Mouse (Mus musculus): ENCODE results near the gene P2ry2. TPM values are rescaled to one million over a fixed set of nuclear protein-coding genes. Genes with fewer than 3 reads are reported as not detected.

The P2ry2 gene
- polyA plus RNA-seq, 1 experiment from 2014 or later: 3.8 TPM

DNA sequence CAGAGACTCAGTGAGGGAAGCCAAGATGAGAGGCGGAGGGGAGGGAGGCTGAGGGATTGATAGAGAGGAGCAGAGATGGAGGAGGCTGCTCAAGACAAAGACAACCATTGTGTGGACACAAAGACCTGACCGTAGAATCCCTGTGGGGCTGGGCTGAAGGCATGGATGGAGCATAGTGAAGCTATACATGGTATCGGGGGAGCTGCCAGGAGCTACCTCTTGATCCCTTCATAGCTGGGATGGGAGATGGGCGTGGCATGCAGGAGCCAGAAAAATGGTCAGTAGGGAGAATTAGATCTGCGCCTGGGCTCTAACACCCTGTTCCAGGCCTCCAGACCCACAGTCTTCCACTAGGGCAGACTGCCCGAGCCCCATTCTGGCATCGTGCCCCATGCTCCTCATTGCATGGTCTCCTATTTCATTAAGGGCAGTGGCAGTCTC, 4.4 kb upstream of the P2ry2 start:
- H3K27me3 ChIP-seq: peaks cover 15% of the 10 kb centered on the region; the same call in 1 of the 2 replicates
- no peak overlapping the region for H3K4me2 ChIP-seq
- H3K9me3 ChIP-seq: no peaks in the 10 kb centered on the region
- no peaks in the 10 kb centered on the region for H3K36me3 ChIP-seq
- no peak overlapping the region for H3K9ac ChIP-seq
- no peak overlapping the region for H3K27ac ChIP-seq
- WGBS: 58% methylated on average over 7 of the region's 7 CpGs
- no peak overlapping the region for H3K4me3 ChIP-seq
- peaks cover 28% of the 10 kb centered on the region for H3K4me1 ChIP-seq
- ATAC-seq (ENCODE audit: insufficient number of reproducible peaks, low FRiP score, low TSS enrichment, low read depth): peak; percentile 52; the same call in 1 of the 2 replicates

- Histone ChIP-seq H3K27ac (no peak overlapping the region), H3K4me2 (no peak overlapping the region), H3K9ac (no peak overlapping the region), H3K27me3 (peaks cover 34% of the 10 kb centered on the region), H3K4me1 (peaks cover 37% of the 10 kb centered on the region), H3K4me3 (no peak overlapping the region), H3K36me3 (no peaks in the 10 kb centered on the region), H3K9me3 (no peaks in the 10 kb centered on the region)
- WGBS: 61% methylated on average over 1 of the region's 1 CpGs
- ATAC-seq (ENCODE audit: insufficient number of reproducible peaks, low FRiP score, low TSS enrichment, low read depth): no peak
Measured at GRCm38 (mm10) chr7:101014985-101015384, 2.3 kb upstream of the P2ry2 start.

DNA sequence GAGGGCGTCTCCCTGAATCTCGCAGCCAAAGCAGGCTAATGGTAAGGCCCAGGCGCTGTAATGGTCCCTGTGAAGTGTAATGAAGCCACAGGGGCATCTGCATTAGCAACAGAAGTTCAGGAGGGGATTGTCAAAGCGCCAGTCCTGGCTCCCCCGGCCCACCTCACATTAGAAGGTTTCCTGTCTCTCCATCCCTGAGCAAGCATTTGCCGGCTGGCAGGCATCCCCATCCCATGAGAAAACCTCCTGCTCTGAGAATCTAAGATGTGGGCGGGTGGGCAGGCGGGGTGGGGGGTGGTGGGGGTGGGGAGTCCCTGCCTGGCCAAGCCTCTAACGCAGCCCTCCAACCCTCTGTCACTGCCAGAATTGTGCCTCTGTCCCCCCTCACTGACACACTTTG, 1.4 kb upstream of the P2ry2 start:
- Histone ChIP-seq H3K36me3 (no peaks in the 10 kb centered on the region), H3K4me2 (no peak overlapping the region), H3K9me3 (no peaks in the 10 kb centered on the region), H3K4me1 (peaks cover 37% of the 10 kb centered on the region), H3K9ac (no peak overlapping the region), H3K27me3 (peaks cover 38% of the 10 kb centered on the region), H3K4me3 (no peak overlapping the region), H3K27ac (no peak overlapping the region)
- ATAC-seq (ENCODE audit: insufficient number of reproducible peaks, low FRiP score, low TSS enrichment, low read depth): no peak
- 29% methylated on average over 9 of the region's 9 CpGs for WGBS

DNA sequence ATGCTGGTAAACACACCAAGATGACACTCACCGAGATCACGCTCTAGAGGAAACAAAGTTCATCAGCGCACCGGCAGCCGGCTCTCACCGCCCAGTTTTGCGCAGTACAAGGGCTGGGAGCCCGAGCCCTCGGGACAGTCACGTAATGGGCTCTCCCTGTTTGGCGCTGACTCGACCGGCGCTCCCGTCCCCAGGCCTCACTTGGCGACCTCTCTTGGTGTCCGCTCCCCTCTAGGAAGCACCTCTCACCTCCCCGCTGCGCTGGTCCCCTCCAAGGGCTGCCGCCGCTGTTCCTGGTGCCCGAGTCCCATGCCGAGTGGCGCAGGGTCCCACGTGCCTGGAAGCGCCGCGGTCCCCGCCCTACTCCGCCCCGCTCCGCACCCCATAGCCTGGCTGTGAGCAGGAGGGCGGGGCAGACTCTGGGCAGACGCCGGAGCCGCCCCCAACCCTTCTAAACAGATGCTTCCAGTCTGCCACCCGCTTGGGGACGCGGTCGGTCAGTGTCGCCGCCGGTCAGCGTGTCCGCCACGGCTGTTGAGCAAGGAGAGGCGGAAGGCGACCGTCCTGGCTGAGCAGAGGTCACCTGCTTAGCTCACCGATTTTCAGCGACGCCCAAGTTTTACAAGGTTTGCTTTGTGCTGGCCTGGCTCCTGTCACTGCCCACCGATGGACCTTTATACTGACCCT, 842 bp downstream of the P2ry2 start:
- Histone ChIP-seq H3K9me3 (no peaks in the 10 kb centered on the region), H3K9ac (peak overlapping the region; percentile 42), H3K36me3 (no peaks in the 10 kb centered on the region), H3K4me2 (peak overlapping the region; percentile 93), H3K4me1 (peaks cover 28% of the 10 kb centered on the region), H3K27me3 (peaks cover 35% of the 10 kb centered on the region), H3K27ac (no peak overlapping the region), H3K4me3 (peak overlapping the region; percentile 49)
- WGBS: under 1% methylated on average over 53 of the region's 53 CpGs
- peak; percentile 85 for ATAC-seq (ENCODE audit: insufficient number of reproducible peaks, low FRiP score, low TSS enrichment, low read depth)

GRCm38 (mm10) chr7:101010741-101011140, 1.9 kb downstream of the P2ry2 start:
- no peak for ATAC-seq (ENCODE audit: insufficient number of reproducible peaks, low FRiP score, low TSS enrichment, low read depth)
- peaks cover 35% of the 10 kb centered on the region for H3K27me3 ChIP-seq
- no peak overlapping the region for H3K4me2 ChIP-seq
- no peak overlapping the region for H3K9ac ChIP-seq
- H3K9me3 ChIP-seq: no peaks in the 10 kb centered on the region
- peaks cover 26% of the 10 kb centered on the region for H3K4me1 ChIP-seq
- 64% methylated on average over 3 of the region's 3 CpGs for WGBS
- no peak overlapping the region for H3K27ac ChIP-seq
- H3K36me3 ChIP-seq: no peaks in the 10 kb centered on the region
- no peak overlapping the region for H3K4me3 ChIP-seq

DNA sequence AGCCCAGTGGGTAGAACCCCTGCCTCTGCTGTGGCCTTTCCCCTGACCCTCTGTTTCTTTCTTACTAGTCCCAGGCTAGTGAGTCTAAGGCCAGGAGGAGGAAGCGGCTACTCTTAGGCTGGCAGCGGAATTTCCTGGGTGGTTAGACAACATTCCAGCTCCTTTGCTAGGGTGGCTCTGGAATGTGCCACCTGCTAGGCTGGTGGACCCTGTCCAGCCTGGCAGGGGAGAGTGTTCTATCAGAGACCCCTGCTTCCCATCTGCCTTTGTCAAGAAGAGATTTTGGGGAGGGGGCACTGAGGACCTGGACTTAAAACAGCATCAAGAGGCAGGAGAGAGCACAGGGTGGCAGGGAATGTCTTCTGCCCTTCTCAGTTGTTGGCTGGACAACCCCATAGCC, 6.5 kb downstream of the P2ry2 start:
- WGBS: 81% methylated on average over 2 of the region's 2 CpGs
- Histone ChIP-seq H3K4me3 (no peak overlapping the region), H3K9me3 (no peaks in the 10 kb centered on the region), H3K27ac (no peak overlapping the region), H3K9ac (no peak overlapping the region), H3K4me1 (peaks cover 12% of the 10 kb centered on the region), H3K36me3 (no peaks in the 10 kb centered on the region), H3K27me3 (peaks cover 14% of the 10 kb centered on the region), H3K4me2 (no peak overlapping the region)
- ATAC-seq (ENCODE audit: insufficient number of reproducible peaks, low FRiP score, low TSS enrichment, low read depth): no peak

- Histone ChIP-seq H3K4me2 (no peak overlapping the region), H3K27me3 (0 out of 2 replicates have a peak, but pooled peaks cover 5% of the 10 kb centered on the region), H3K36me3 (no peaks in the 10 kb centered on the region), H3K9ac (no peak overlapping the region), H3K4me1 (peaks cover 11% of the 10 kb centered on the region), H3K4me3 (no peak overlapping the region), H3K27ac (no peak overlapping the region), H3K9me3 (no peaks in the 10 kb centered on the region)
- no peak for ATAC-seq (ENCODE audit: insufficient number of reproducible peaks, low FRiP score, low TSS enrichment, low read depth)
- 63% methylated on average over 4 of the region's 4 CpGs for WGBS
Measured at GRCm38 (mm10) chr7:101005119-101005518, 7.5 kb downstream of the P2ry2 start.

GRCm38 (mm10) chr7:101003442-101004326, 9.0 kb downstream of the P2ry2 start:
- Histone ChIP-seq H3K27me3 (no peaks in the 10 kb centered on the region), H3K4me1 (peaks cover 11% of the 10 kb centered on the region), H3K4me3 (no peak overlapping the region), H3K9me3 (no peaks in the 10 kb centered on the region), H3K9ac (no peak overlapping the region), H3K4me2 (no peak overlapping the region), H3K36me3 (no peaks in the 10 kb centered on the region), H3K27ac (no peak overlapping the region)
- 0 out of 2 replicates have a peak, but pooled peaks have one; percentile 46 for ATAC-seq (ENCODE audit: insufficient number of reproducible peaks, low FRiP score, low TSS enrichment, low read depth)
- WGBS: 46% methylated on average over 11 of the region's 11 CpGs

- Histone ChIP-seq H3K36me3 (no peaks in the 10 kb centered on the region), H3K9me3 (no peaks in the 10 kb centered on the region), H3K4me1 (peaks cover 11% of the 10 kb centered on the region), H3K4me3 (no peak overlapping the region), H3K27ac (no peak overlapping the region), H3K9ac (no peak overlapping the region), H3K4me2 (no peak overlapping the region), H3K27me3 (no peaks in the 10 kb centered on the region)
- no peak for ATAC-seq (ENCODE audit: insufficient number of reproducible peaks, low FRiP score, low TSS enrichment, low read depth)
- WGBS: 72% methylated on average over 6 of the region's 6 CpGs
Measured at GRCm38 (mm10) chr7:101002274-101002673, 10.4 kb downstream of the P2ry2 start.

DNA sequence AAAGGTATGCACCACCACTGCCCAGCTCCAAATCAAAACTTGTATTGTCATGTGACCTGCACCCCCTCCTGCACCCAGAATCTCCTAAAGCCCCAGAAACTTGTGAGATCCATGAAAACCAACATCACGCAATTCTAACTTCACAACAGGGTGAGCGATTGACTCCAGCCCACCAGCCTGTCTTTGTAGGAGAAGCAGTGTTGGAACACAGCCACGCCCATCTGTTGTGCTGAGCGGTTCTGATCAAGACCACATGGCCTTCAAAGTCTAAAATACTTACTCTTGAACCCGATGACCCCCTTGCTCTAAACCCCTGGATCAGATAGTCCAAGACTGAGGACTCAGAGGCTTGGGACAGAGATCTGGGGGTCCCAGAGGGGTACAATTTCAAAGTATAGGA, 13.0 kb downstream of the P2ry2 start:
- no peak for ATAC-seq (ENCODE audit: insufficient number of reproducible peaks, low FRiP score, low TSS enrichment, low read depth)
- Histone ChIP-seq H3K4me3 (no peak overlapping the region), H3K9ac (no peak overlapping the region), H3K9me3 (no peaks in the 10 kb centered on the region), H3K27ac (no peak overlapping the region), H3K27me3 (no peaks in the 10 kb centered on the region), H3K36me3 (no peaks in the 10 kb centered on the region), H3K4me2 (no peak overlapping the region), H3K4me1 (peaks cover 11% of the 10 kb centered on the region)
- WGBS: 56% methylated on average over 5 of the region's 5 CpGs

DNA sequence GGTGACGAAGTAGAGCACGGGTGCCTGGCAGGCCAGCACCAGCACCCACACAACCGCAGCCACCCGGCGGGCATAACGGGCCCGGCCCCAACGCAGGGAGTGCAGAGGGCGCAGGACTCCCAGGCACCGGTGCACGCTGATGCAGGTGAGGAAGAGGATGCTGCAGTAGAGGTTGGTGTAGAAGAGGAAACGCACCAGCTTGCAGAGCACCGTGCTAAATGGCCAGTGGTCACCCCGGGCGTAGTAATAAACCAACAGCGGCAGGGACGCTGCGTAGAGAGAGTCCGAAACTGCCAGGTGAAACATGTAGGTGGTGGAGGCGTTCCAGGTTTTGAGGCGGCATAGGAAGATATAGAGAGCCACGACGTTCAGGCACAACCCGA, 14.1 kb downstream of the P2ry2 start:
- no peaks in the 10 kb centered on the region for H3K36me3 ChIP-seq
- H3K27me3 ChIP-seq: no peaks in the 10 kb centered on the region
- ATAC-seq (ENCODE audit: insufficient number of reproducible peaks, low FRiP score, low TSS enrichment, low read depth): no peak
- H3K27ac ChIP-seq: no peak overlapping the region
- H3K4me2 ChIP-seq: no peak overlapping the region
- H3K4me3 ChIP-seq: no peak overlapping the region
- WGBS: 90% methylated on average over 24 of the region's 24 CpGs
- H3K4me1 ChIP-seq: peaks cover 7% of the 10 kb centered on the region
- H3K9me3 ChIP-seq: no peaks in the 10 kb centered on the region
- no peak overlapping the region for H3K9ac ChIP-seq

DNA sequence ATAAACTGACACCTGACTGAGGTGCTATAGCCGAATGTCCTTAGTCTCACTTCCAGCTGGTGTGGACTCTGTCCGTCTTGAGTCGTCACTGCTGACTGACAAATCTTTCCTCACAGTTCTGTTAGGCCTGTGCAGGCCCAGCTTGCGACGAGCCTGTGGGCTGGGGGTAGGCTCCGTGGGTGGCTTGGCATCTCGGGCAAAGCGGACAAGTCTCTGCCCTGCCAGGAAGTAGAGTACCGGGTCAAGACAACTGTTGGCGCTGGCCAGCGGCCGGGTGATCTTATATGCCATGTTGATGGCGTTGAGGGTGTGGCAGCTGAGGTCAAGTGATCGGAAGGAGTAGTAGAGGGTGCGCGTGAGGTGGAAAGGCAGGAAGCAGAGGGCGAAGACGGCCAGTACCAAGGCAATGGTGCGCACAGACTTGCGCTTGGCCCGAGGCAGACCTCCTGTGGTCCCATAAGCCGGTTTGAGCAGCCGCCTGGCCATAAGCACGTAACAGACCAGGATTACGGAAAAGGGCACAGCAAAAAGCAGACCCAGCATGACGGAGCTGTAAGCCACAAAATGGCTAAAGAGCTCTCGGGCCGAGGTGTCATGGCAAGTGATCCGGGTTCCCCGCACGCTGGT, 14.6 kb downstream of the P2ry2 start:
- no peaks in the 10 kb centered on the region for H3K9me3 ChIP-seq
- 85% methylated on average over 31 of the region's 31 CpGs for WGBS

More for the DNA sequence above, 14.6 kb downstream of the P2ry2 start:
- no peak overlapping the region for H3K4me3 ChIP-seq
- no peak overlapping the region for H3K9ac ChIP-seq
- H3K4me1 ChIP-seq: peaks cover 2% of the 10 kb centered on the region
- H3K4me2 ChIP-seq: no peak overlapping the region
- H3K36me3 ChIP-seq: no peaks in the 10 kb centered on the region
- no peak for ATAC-seq (ENCODE audit: insufficient number of reproducible peaks, low FRiP score, low TSS enrichment, low read depth)
- H3K27me3 ChIP-seq: no peaks in the 10 kb centered on the region
- H3K27ac ChIP-seq: no peak overlapping the region

Data from limb, embryonic 15.5 days (tissue).